Mouse (Mus musculus): ENCODE data around the gene Glrx.
A peak's percentile ranks its signal among the peaks of the same experiment; 100 is the strongest.
"Not testable (repeated sequence)": the region's sequence is repeated elsewhere in the genome, so short reads cannot be mapped to it uniquely, and the experiment has no call there.

Gene Glrx

GRCm38 (mm10) chr13:75833499-75833898 lies 6.2 kb upstream of the Glrx start:
- DNase-seq (ENCODE audit: extremely low read depth, low read depth): no peak

GRCm38 (mm10) chr13:75835461-75835860 lies 4.2 kb upstream of the Glrx start:
- no peak for DNase-seq (ENCODE audit: extremely low read depth, low read depth)

- no peak for DNase-seq (ENCODE audit: extremely low read depth, low read depth)
These were observed 1.2 kb upstream of the Glrx start for GRCm38 (mm10) chr13:75838506-75838905.

- no peak for DNase-seq (ENCODE audit: extremely low read depth, low read depth)
These were observed 1.2 kb downstream of the Glrx start for GRCm38 (mm10) chr13:75840752-75841285.

- DNase-seq (ENCODE audit: extremely low read depth, low read depth): no peak
These were observed 2.3 kb downstream of the Glrx start for GRCm38 (mm10) chr13:75841950-75842349.

- no peak for DNase-seq (ENCODE audit: extremely low read depth, low read depth)
These were observed 3.7 kb downstream of the Glrx start for GRCm38 (mm10) chr13:75843331-75843730.

- DNase-seq (ENCODE audit: extremely low read depth, low read depth): peak; percentile 49
These were observed 4.5 kb downstream of the Glrx start for GRCm38 (mm10) chr13:75843993-75844683.

- no peak for DNase-seq (ENCODE audit: extremely low read depth, low read depth)
These were observed 5.3 kb downstream of the Glrx start for GRCm38 (mm10) chr13:75844833-75845518.

GRCm38 (mm10) chr13:75845519-75846166 lies 6.0 kb downstream of the Glrx start:
- DNase-seq (ENCODE audit: extremely low read depth, low read depth): no peak

GRCm38 (mm10) chr13:75847027-75847426 lies 7.4 kb downstream of the Glrx start:
- no peak for DNase-seq (ENCODE audit: extremely low read depth, low read depth)

- DNase-seq (ENCODE audit: extremely low read depth, low read depth): no peak
These were observed 12.4 kb downstream of the Glrx start for GRCm38 (mm10) chr13:75852027-75852426.

GRCm38 (mm10) chr13:75853118-75853517 lies 13.4 kb downstream of the Glrx start:
- DNase-seq (ENCODE audit: extremely low read depth, low read depth): no peak

GRCm38 (mm10) chr13:75859264-75859844 lies 19.7 kb downstream of the Glrx start:
- DNase-seq (ENCODE audit: extremely low read depth, low read depth): no peak

GRCm38 (mm10) chr13:75865486-75866184 lies 26.0 kb downstream of the Glrx start:
- DNase-seq (ENCODE audit: extremely low read depth, low read depth): peak; percentile 93

GRCm38 (mm10) chr13:75867876-75868275 lies 28.2 kb downstream of the Glrx start:
- DNase-seq (ENCODE audit: extremely low read depth, low read depth): no peak

GRCm38 (mm10) chr13:75874608-75875376 lies 35.1 kb downstream of the Glrx start:
- DNase-seq (ENCODE audit: extremely low read depth, low read depth): no peak

GRCm38 (mm10) chr13:75876188-75876587 lies 36.5 kb downstream of the Glrx start:
- DNase-seq (ENCODE audit: extremely low read depth, low read depth): not testable (repeated sequence)

- DNase-seq (ENCODE audit: extremely low read depth, low read depth): no peak
These were observed 36.9 kb downstream of the Glrx start for GRCm38 (mm10) chr13:75876592-75876991.

GRCm38 (mm10) chr13:75877907-75878306 lies 38.2 kb downstream of the Glrx start:
- peak; percentile 46 for DNase-seq (ENCODE audit: extremely low read depth, low read depth)

GRCm38 (mm10) chr13:75879756-75880155 lies 40.1 kb downstream of the Glrx start:
- no peak for DNase-seq (ENCODE audit: extremely low read depth, low read depth)
